Mouse (Mus musculus): ENCODE results near the gene Ankib1.

DNA sequence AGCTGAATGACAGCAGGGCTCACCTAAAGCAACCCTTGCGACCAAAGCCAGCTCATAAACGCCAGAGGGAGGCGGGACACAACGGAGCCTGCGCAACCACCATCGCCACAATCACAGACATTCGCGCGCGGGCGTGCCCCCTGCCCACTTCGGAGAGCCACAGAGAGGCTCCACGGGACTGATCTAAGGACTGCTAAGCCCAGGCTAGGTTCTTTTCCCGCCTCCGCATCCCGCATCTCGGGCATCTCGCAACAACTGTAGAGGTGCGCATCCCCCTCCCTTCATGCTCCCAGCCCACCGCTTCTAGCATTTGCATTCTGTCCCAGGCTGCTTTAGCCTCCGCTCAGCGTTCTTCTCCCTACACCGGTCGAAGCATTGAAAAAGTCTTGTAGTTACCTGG, 42.3 kb upstream of the Ankib1 start, which contains the start of gene Lrrd1:
- TF ChIP-seq CTCF (IDR thresholded peaks at IDR 0.05; ENCODE audit: low read depth, low read length), result no peak
- no peak for TF ChIP-seq TAL1 (conservative IDR thresholded peaks at IDR 0.05; ENCODE audit: low read depth, low read length)
